Mouse (Mus musculus) hindbrain, postnatal 0 days (tissue): ENCODE data around the gene Gm20521. TPM values are rescaled to one million over a fixed set of nuclear protein-coding genes. Genes with fewer than 3 reads are reported as not detected.

Experiments used
- ATAC-seq: fragments of 200-750 bp; cut with Nextera tagmentation; 2 replicates; pipeline ENCODE4 v1.8.0; 2017; ENCODE audit warnings: mild to moderate bottlenecking, moderate TSS enrichment, moderate library complexity
- DNase-seq: peaks from one replicate; pipeline ENCODE4 v3.0.0-alpha.2; 2015; ENCODE audit warnings: low spot score
- H3K27ac ChIP-seq: fragments of 300-500 bp; sonication (generic); 2 replicates; pipeline ENCODE4 v1.5.1; 2014; ENCODE audit warnings: mild to moderate bottlenecking
- H3K27me3 ChIP-seq: fragments of 300-500 bp; sonication (generic); 2 replicates; pipeline ENCODE4 v1.6.1; 2014; ENCODE audit warnings: low read length, mixed read lengths; ENCODE audit not compliant: insufficient read depth
- H3K36me3 ChIP-seq: fragments of 300-500 bp; sonication (generic); 2 replicates; pipeline ENCODE4 v1.6.1; 2014; ENCODE audit warnings: low read length, mixed read lengths; ENCODE audit not compliant: insufficient read depth
- H3K4me1 ChIP-seq: fragments of 300-500 bp; sonication (generic); 2 replicates; pipeline ENCODE4 v1.6.1; 2014; ENCODE audit warnings: antibody characterized with exemption, low read length, mixed read lengths; ENCODE audit not compliant: insufficient read depth
- H3K4me2 ChIP-seq: fragments of 300-500 bp; sonication (generic); 2 replicates; pipeline ENCODE4 v1.6.1; 2014; ENCODE audit warnings: low read depth, mild to moderate bottlenecking, low read length, moderate library complexity, mixed read lengths
- H3K4me3 ChIP-seq: fragments of 300-500 bp; sonication (generic); 2 replicates; pipeline ENCODE4 v1.5.1; 2014; ENCODE audit warnings: low read length
- H3K9ac ChIP-seq: fragments of 300-500 bp; sonication (generic); replicated peaks from 2 replicates; pipeline ENCODE4 v1.6.1; 2014; ENCODE audit warnings: mild to moderate bottlenecking, low read length, moderate library complexity, mixed read lengths
- H3K9me3 ChIP-seq: fragments of 300-500 bp; sonication (generic); 2 replicates; pipeline ENCODE4 v1.6.1; 2016; ENCODE audit warnings: low read length, mixed read lengths
- CTCF ChIP-seq: IDR thresholded peaks from 2 replicates; pipeline ENCODE4 v1.5.1; 2016; ENCODE audit warnings: antibody characterized with exemption, control low read depth, low read depth
- WGBS: fragments of 180-500 bp; shearing (Covaris S2); extraction: QIAGEN DNeasy Blood & Tissue Kit; methylation state at CpG from one replicate; pipeline ENCODE4 v1.1.7; 2014; 5-methylcytosine and 5-hydroxymethylcytosine counted together
- polyA plus RNA-seq: library from polyadenylated mRNA; unstranded; fragments of >200 nt; fragmentation: Nextera tagmentation; extraction: Ambion mirVana; gene quantifications from 2 replicates; pipeline ENCODE4 v1.2.1, GENCODE M21; 2015
- total RNA-seq: library from RNA; depleted of rRNA; stranded (reverse); fragments of >200 nt; gene quantifications from 2 replicates; pipeline ENCODE4 v1.2.3, GENCODE M21; 2014; rRNA removed

Gene Gm20521
- 3.0 and 6.8 TPM in 2 replicates for total RNA-seq
- 1.3 and 1.9 TPM in 2 replicates for polyA plus RNA-seq

DNA sequence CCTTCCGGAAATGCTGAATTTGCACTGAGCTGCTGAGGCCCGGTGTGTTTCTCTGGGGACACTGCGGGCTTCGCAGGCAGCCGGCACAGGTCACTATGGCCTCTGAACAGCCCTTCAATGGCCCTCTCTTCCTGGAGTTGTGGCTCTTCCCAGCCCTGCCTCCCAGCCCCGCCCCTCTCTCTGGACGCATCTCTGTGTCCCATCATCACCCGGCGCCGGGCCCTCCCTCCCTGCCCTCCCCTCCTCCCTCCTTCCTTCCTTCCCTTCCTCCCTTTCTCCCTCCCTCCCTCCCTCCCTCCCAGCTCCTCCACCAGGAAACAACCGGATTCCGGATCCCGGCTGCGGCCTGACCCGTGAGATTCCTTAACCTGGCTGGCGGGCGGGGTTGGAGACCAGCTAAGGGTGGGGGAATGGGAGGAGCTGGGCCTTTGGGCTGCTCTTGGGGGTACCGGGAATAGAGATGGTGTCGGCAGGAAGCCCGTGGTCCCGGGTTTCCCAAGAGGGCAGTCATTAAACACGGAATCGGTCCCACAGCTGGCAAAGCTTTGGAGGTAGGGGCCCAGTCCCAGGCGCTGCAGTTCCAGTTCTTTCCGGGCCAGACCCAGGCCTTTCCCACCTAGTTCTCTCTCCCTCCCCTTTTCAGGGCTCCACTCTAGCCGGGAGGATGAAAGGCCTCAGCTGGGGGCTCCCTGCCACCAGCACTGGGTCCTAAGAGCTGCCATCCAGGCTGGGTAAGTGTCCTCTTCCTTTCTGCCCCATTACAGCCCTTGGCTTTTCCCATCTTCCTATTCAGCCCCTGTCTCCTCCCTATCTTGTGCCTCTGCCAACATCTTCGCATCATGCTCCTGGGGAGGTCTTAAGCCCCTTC, at the start of gene Gm20521, which contains the start of gene Bcl2l2:
TSS of gene Gm20521 (plus strand) at position 288 of the 868 bp plus-strand sequence.
TSS of gene Bcl2l2 (plus strand) at position 224 of the 868 bp plus-strand sequence.
- ATAC-seq: peak; percentile 93
- Histone ChIP-seq H3K27ac (peak within 1 kb of the TSS; percentile 93), H3K36me3 (0 out of 2 replicates have a peak, but pooled peaks cover 4% of the 10 kb centered on the region), H3K9me3 (no peaks in the 10 kb centered on the region), H3K4me1 (peaks cover 7% of the 10 kb centered on the region), H3K4me2 (peak within 1 kb of the TSS; percentile 60), H3K9ac (peak within 1 kb of the TSS; percentile 86), H3K27me3 (no peaks in the 10 kb centered on the region), H3K4me3 (peak within 1 kb of the TSS; percentile 52)
- under 1% methylated on average over 26 of the region's 27 CpGs for WGBS
- peak; percentile 92 for DNase-seq
- no peak for TF ChIP-seq CTCF

GRCm38 (mm10) chr14:54843461-54843860, 39.8 kb upstream of the Gm20521 start:
- no peak overlapping the region for H3K27ac ChIP-seq
- H3K9ac ChIP-seq: no peak overlapping the region
- H3K4me3 ChIP-seq: no peak overlapping the region
- 3% methylated on average over 4 of the region's 4 CpGs for WGBS
- no peaks in the 10 kb centered on the region for H3K4me1 ChIP-seq
- peak; percentile 61 for TF ChIP-seq CTCF
- no peaks in the 10 kb centered on the region for H3K9me3 ChIP-seq
- H3K4me2 ChIP-seq: no peak overlapping the region
- ATAC-seq: peak; percentile 49; the same call in 1 of the 2 replicates
- H3K36me3 ChIP-seq: no peaks in the 10 kb centered on the region
- DNase-seq: peak; percentile 77
- H3K27me3 ChIP-seq: peaks cover 3% of the 10 kb centered on the region; the same call in 1 of the 2 replicates

- TF ChIP-seq CTCF: no peak
- no peaks in the 10 kb centered on the region for H3K9me3 ChIP-seq
- peaks cover 16% of the 10 kb centered on the region; the same call in 1 of the 2 replicates for H3K36me3 ChIP-seq
- H3K4me2 ChIP-seq: no peak overlapping the region
- no peak overlapping the region for H3K9ac ChIP-seq
- DNase-seq (no peak), ATAC-seq (no peak)
- no peak overlapping the region for H3K4me3 ChIP-seq
- H3K27ac ChIP-seq: no peak overlapping the region
- WGBS: 99% methylated on average over 3 of the region's 3 CpGs
- H3K27me3 ChIP-seq: no peaks in the 10 kb centered on the region
- H3K4me1 ChIP-seq: no peaks in the 10 kb centered on the region
These were observed 27.5 kb upstream of the Gm20521 start for GRCm38 (mm10) chr14:54855726-54856125.

GRCm38 (mm10) chr14:54856703-54857102, 26.5 kb upstream of the Gm20521 start:
- DNase-seq: no peak
- Histone ChIP-seq H3K4me1 (no peaks in the 10 kb centered on the region), H3K36me3 (peaks cover 16% of the 10 kb centered on the region; the same call in 1 of the 2 replicates), H3K4me2 (no peak overlapping the region), H3K9me3 (no peaks in the 10 kb centered on the region), H3K27ac (no peak overlapping the region), H3K4me3 (no peak overlapping the region), H3K9ac (no peak overlapping the region), H3K27me3 (no peaks in the 10 kb centered on the region)
- no peak for ATAC-seq
- no peak for TF ChIP-seq CTCF
- WGBS: 90% methylated on average over 7 of the region's 7 CpGs

DNA sequence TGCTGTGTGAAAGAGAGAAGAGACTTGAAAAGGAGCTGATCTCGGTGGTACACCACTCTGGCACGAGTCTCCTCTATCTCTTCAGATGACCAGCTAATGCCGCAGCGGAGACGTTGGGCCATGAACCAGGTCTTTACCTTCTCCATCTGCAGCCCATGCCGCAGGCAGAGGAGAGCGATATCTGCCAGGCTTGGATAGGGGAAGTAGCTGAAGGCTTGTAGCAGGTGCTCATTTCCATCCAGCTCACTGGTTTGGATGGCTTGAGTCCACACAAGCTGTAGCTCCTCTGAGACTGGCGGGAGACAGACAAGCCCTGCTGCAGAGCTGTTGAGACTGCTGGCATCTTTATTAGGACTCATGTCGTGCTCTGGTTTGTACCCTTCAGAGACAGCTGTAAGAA, 25.4 kb upstream of the Gm20521 start:
- 76% methylated on average over 9 of the region's 9 CpGs for WGBS
- Histone ChIP-seq H3K9ac (0 out of 2 replicates have a peak overlapping the region, but pooled peaks have one; percentile 17), H3K4me2 (no peak overlapping the region), H3K36me3 (peaks cover 16% of the 10 kb centered on the region; the same call in 1 of the 2 replicates), H3K9me3 (no peaks in the 10 kb centered on the region), H3K4me1 (no peaks in the 10 kb centered on the region), H3K4me3 (no peak overlapping the region), H3K27ac (no peak overlapping the region), H3K27me3 (no peaks in the 10 kb centered on the region)
- TF ChIP-seq CTCF: no peak
- peak; percentile 15 for DNase-seq
- 0 out of 2 replicates have a peak, but pooled peaks have one; percentile 47 for ATAC-seq

- peaks cover 16% of the 10 kb centered on the region; the same call in 1 of the 2 replicates for H3K36me3 ChIP-seq
- DNase-seq: peak; percentile 68
- H3K4me2 ChIP-seq: no peak overlapping the region
- no peak for ATAC-seq
- no peak overlapping the region for H3K9ac ChIP-seq
- no peak overlapping the region for H3K27ac ChIP-seq
- H3K4me3 ChIP-seq: no peak overlapping the region
- H3K4me1 ChIP-seq: no peaks in the 10 kb centered on the region; the same call in 1 of the 2 replicates
- H3K9me3 ChIP-seq: no peaks in the 10 kb centered on the region
- TF ChIP-seq CTCF: peak; percentile 82
- H3K27me3 ChIP-seq: no peaks in the 10 kb centered on the region
- 33% methylated on average over 2 of the region's 2 CpGs for whole genome bisulfite sequencing
These were observed 22.7 kb upstream of the Gm20521 start for GRCm38 (mm10) chr14:54860511-54860910.
